Mouse (Mus musculus) embryonic facial prominence, embryonic 14.5 days (tissue): ENCODE results near the gene Lmx1a. TPM values are rescaled to one million over a fixed set of nuclear protein-coding genes. Genes with fewer than 3 reads are reported as not detected.

Source experiments
- ATAC-seq: fragments of 200-750 bp; cut with Nextera tagmentation; 2 replicates; pipeline ENCODE4 v1.8.0; 2017; ENCODE audit warnings: low read depth, moderate number of reproducible peaks, moderate TSS enrichment
- DNase-seq: peaks from one replicate; pipeline ENCODE4 v3.0.0-alpha.2; 2015; ENCODE audit warnings: low spot score
- H3K27ac ChIP-seq: fragments of 300-500 bp; sonication (generic); replicated peaks from 2 replicates; pipeline ENCODE4 v1.5.1; 2014; ENCODE audit warnings: low read depth, mild to moderate bottlenecking, low read length, moderate library complexity
- H3K27me3 ChIP-seq: fragments of 300-500 bp; sonication (generic); replicated peaks from 2 replicates; pipeline ENCODE4 v1.6.1; 2014; ENCODE audit warnings: low read length; ENCODE audit not compliant: control insufficient read depth, insufficient read depth
- H3K36me3 ChIP-seq: fragments of 300-500 bp; sonication (generic); 2 replicates; pipeline ENCODE4 v1.6.1; 2014; ENCODE audit warnings: low read length, mixed read lengths; ENCODE audit not compliant: control insufficient read depth, insufficient read depth
- H3K4me1 ChIP-seq: fragments of 300-500 bp; sonication (generic); 2 replicates; pipeline ENCODE4 v1.6.1; 2014; ENCODE audit warnings: antibody characterized with exemption, low read length; ENCODE audit not compliant: control insufficient read depth, insufficient read depth
- H3K4me2 ChIP-seq: fragments of 300-500 bp; sonication (generic); 2 replicates; pipeline ENCODE4 v1.6.1; 2014; ENCODE audit warnings: low read depth, mild to moderate bottlenecking, low read length, moderate library complexity, mixed read lengths
- H3K4me3 ChIP-seq: fragments of 300-500 bp; sonication (generic); 2 replicates; pipeline ENCODE4 v1.5.1; 2014; ENCODE audit warnings: low read depth, mild to moderate bottlenecking, low read length
- H3K9ac ChIP-seq: fragments of 300-500 bp; sonication (generic); 2 replicates; pipeline ENCODE4 v1.6.1; 2014; ENCODE audit warnings: low read depth, mild to moderate bottlenecking, low read length, moderate library complexity, mixed read lengths
- H3K9me3 ChIP-seq: fragments of 300-500 bp; sonication (generic); 2 replicates; pipeline ENCODE4 v1.6.1; 2016; ENCODE audit warnings: low read length; ENCODE audit not compliant: control insufficient read depth
- WGBS: fragments of 180-500 bp; shearing (Covaris S2); extraction: QIAGEN DNeasy Blood & Tissue Kit; methylation state at CpG from one replicate; pipeline ENCODE4 v1.1.7; 2014; 5-methylcytosine and 5-hydroxymethylcytosine counted together
- polyA plus RNA-seq: library from polyadenylated mRNA; unstranded; fragments of >200 nt; fragmentation: Nextera tagmentation; extraction: Ambion mirVana; gene quantifications from 2 replicates; pipeline ENCODE4 v1.2.1, GENCODE M21; 2014

Lmx1a gene
- polyA plus RNA-seq, 1 experiment from 2014 or later = 1.7 TPM

DNA sequence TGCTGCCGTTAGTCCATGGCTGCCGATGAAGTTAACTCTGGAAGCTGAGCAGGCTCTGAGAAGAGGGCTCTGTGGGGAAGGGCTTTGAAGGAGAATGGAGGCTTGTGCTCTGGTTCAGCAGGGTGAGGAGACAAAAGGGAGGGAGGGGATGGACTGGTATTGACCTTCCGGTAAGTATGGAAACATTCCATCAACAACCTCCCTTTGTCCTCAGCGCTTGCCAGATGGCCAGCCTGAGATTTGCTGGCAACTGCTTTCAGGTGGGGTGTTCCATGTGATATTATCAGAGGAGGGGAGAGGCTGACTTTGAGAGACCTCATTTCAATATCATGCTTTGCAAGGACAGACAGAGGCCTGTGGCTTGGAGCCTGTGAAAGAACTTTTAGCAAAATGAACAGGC, 165.8 kb downstream of the Lmx1a start:
- 49% methylated on average over 4 of the region's 4 CpGs for WGBS
- Histone ChIP-seq H3K4me3 (no peak overlapping the region), H3K36me3 (no peaks in the 10 kb centered on the region), H3K9ac (no peak overlapping the region), H3K27me3 (no peaks in the 10 kb centered on the region), H3K9me3 (no peaks in the 10 kb centered on the region), H3K27ac (no peak overlapping the region), H3K4me2 (no peak overlapping the region), H3K4me1 (no peaks in the 10 kb centered on the region)
- ATAC-seq = no peak
- no peak for DNase-seq

DNA sequence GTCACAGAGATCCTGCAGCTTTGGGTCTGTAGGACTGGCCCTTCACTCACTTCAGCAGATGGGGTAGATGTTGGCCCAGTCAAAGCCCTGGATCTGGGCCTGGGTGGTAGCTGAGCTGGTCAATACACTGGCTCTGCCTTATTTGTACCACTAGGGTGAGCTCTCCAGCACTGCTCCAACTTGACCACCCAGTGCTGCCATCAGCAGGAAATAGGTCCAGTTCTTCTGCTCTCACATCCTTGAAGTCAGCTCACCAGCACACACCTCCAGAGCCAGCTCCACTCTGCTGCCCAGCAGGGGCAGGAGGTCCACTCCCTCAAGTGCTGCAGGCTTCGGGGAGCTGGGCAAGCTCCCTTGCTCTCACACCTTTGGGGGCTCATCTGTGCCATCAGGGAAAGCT, 183.0 kb downstream of the Lmx1a start:
- WGBS = 100% methylated on average over 1 of the region's 1 CpGs
- Histone ChIP-seq H3K36me3 (no peaks in the 10 kb centered on the region), H3K4me3 (no peak overlapping the region), H3K4me1 (no peaks in the 10 kb centered on the region), H3K27me3 (no peaks in the 10 kb centered on the region), H3K4me2 (no peak overlapping the region), H3K9me3 (no peaks in the 10 kb centered on the region), H3K27ac (no peak overlapping the region), H3K9ac (no peak overlapping the region)
- ATAC-seq (no peak), DNase-seq (no peak)

DNA sequence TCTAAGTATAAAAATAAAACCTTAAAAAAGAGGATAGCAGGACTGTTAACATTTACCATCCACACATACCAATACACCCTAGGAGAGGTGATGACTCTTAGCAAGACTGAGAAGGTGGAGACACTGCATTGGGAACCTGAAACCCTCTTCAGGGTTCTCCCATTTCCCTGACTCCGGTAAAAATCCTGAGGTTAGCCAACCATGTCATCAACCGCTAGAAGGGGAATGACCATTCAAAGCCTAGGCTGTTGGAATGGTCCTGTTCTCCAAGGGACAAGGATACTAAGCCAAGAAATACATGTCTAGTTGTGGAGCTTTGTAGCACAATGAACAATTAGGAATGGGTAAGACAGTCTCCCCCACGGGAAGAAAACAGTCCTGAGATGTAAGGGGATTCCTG, 185.1 kb downstream of the Lmx1a start:
- no peak overlapping the region for H3K27ac ChIP-seq
- no peak overlapping the region for H3K9ac ChIP-seq
- WGBS = 50% methylated on average over 3 of the region's 3 CpGs
- H3K4me1 ChIP-seq = peaks cover 7% of the 10 kb centered on the region; the same call in 1 of the 2 replicates
- H3K4me3 ChIP-seq = no peak overlapping the region
- DNase-seq (no peak), ATAC-seq (no peak)
- no peaks in the 10 kb centered on the region for H3K27me3 ChIP-seq
- H3K9me3 ChIP-seq = no peaks in the 10 kb centered on the region
- H3K4me2 ChIP-seq = no peak overlapping the region
- H3K36me3 ChIP-seq = no peaks in the 10 kb centered on the region

DNA sequence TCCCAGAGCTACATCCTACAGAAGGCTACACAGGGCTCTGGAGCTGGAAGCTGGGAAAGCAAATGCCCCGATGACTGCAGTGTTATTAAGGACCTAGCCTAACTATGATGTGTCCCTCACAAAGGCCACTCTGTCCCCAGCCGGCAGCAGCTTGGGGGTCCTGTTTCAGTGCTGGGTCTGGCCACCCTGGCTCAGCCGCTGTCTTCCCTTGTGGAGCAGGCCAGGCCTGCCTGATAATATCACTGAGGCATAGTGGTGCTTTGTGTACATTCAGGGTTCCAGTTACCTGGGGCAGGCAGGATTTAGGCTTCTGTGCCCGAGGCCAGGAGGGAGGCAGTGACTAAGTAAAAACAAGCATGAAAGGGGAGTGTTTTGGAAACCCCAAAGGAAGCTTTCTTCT, 188.9 kb downstream of the Lmx1a start:
- ATAC-seq = peak; percentile 68

DNA sequence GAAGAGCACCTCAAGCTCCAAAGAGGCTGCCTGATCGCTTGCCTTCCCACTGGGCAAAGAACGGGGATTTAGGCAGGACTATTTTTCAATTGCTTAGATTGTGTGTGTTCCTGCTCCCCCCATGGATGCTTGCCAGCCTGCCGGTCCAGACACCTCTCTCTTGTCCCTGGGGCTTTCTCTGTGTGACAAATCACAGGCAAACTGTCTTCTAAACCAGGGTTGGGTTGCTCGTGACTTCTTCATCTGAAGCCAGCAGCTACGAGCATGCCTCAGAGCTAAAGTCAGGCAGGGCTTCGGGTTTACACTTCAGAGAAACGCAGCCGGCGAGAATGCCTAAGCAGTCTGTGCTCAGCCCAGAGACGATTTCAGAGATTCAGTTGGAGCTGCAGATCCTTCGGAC, 189.3 kb downstream of the Lmx1a start:
- peak; percentile 53; the same call in 1 of the 2 replicates for ATAC-seq
- WGBS = 43% methylated on average over 11 of the region's 11 CpGs
- H3K27ac ChIP-seq = no peak overlapping the region

More for the DNA sequence above, 188.9 kb downstream of the Lmx1a start:
- H3K27me3 ChIP-seq = no peaks in the 10 kb centered on the region
- H3K4me3 ChIP-seq = no peak overlapping the region
- H3K9ac ChIP-seq = no peak overlapping the region
- H3K9me3 ChIP-seq = no peaks in the 10 kb centered on the region
- H3K4me2 ChIP-seq = no peak overlapping the region
- H3K36me3 ChIP-seq = no peaks in the 10 kb centered on the region
- WGBS = 26% methylated on average over 4 of the region's 4 CpGs
- peak; percentile 52 for DNase-seq
- H3K4me1 ChIP-seq = peaks cover 7% of the 10 kb centered on the region; the same call in 1 of the 2 replicates
- H3K27ac ChIP-seq = no peak overlapping the region

DNA sequence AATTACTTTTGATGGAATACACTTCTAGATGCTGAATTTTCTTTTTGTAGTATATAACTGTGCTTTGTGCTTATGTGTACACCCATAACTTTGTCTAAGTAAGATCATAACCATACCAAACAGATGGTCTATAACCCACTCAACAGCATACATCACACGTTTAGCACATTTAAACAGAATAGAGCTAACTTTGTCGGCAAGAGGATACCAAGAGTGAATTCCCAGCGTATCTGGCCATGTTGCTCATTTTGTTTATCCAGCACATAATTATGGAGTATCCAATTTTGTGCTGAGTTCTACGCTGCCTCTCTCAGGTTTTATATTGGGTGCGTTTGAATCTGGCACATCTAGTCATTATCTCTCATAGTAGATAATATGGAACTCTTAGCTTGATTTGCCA, 196.7 kb downstream of the Lmx1a start:
- no peaks in the 10 kb centered on the region for H3K4me1 ChIP-seq
- 86% methylated on average over 5 of the region's 5 CpGs for WGBS

More for the DNA sequence above, 189.3 kb downstream of the Lmx1a start:
- Histone ChIP-seq H3K9ac (no peak overlapping the region), H3K36me3 (no peaks in the 10 kb centered on the region), H3K27me3 (no peaks in the 10 kb centered on the region), H3K4me1 (peaks cover 7% of the 10 kb centered on the region; the same call in 1 of the 2 replicates), H3K4me3 (no peak overlapping the region), H3K4me2 (no peak overlapping the region), H3K9me3 (no peaks in the 10 kb centered on the region)
- DNase-seq = peak; percentile 70

DNA sequence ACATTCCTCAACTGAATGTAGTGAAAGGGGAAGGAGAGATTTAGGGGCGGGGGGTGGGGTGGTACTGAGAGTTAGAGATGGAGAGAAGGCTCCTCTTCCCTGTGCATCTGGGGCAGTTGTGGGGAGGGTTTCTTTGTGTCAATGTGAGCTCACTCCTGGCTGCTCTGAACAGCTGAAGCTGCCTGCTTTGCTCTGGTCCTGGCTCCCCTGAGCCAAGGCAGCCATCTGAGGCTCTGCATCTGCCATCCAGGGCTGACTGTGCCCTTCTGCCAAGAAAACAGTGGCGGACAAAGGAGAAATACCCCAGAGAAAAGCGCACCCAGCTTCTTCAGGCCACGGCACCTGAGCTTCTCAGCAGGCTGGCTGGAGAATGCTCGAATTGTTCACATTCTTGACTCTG, 199.1 kb downstream of the Lmx1a start:
- H3K4me2 ChIP-seq = peak overlapping the region; percentile 52
- peak overlapping the region; percentile 21; the same call in 1 of the 2 replicates for H3K4me3 ChIP-seq
- H3K9me3 ChIP-seq = no peaks in the 10 kb centered on the region
- no peaks in the 10 kb centered on the region for H3K36me3 ChIP-seq
- DNase-seq = no peak
- no peaks in the 10 kb centered on the region; the same call in 1 of the 2 replicates for H3K27me3 ChIP-seq
- no peak overlapping the region for H3K27ac ChIP-seq
- WGBS = 59% methylated on average over 5 of the region's 5 CpGs
- peak; percentile 26; the same call in 1 of the 2 replicates for ATAC-seq
- 0 out of 2 replicates have a peak, but pooled peaks cover 3% of the 10 kb centered on the region for H3K4me1 ChIP-seq
- no peak overlapping the region for H3K9ac ChIP-seq

More for the DNA sequence above, 196.7 kb downstream of the Lmx1a start:
- H3K27me3 ChIP-seq = no peaks in the 10 kb centered on the region; the same call in 1 of the 2 replicates
- no peaks in the 10 kb centered on the region for H3K36me3 ChIP-seq
- DNase-seq (no peak), ATAC-seq (no peak)
- H3K4me3 ChIP-seq = no peak overlapping the region
- H3K9me3 ChIP-seq = no peaks in the 10 kb centered on the region
- H3K9ac ChIP-seq = no peak overlapping the region
- H3K4me2 ChIP-seq = no peak overlapping the region
- no peak overlapping the region for H3K27ac ChIP-seq

DNA sequence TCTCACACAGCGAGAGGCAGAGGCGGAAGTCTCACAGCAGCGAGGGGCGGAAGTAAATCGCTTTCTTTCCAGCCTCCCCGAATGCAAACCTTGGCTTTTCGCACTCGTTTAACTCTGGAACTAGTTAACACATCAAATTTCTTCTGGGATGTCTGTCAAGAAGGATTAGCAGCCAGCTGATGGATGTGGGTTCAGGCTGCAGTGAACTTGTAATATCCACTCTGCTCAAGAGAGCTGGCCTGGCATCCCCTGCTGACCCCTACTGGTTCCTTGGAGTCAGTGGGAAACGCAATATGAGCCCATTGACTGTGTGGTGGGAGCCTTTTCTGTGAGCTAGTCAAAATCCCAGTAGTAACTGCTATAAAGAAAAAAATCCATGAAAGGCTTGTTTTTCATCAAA, 199.8 kb downstream of the Lmx1a start:
- H3K4me2 ChIP-seq = peak overlapping the region; percentile 52
- H3K9ac ChIP-seq = peak overlapping the region; percentile 37
- DNase-seq (peak; percentile 67), ATAC-seq (peak; percentile 74; the same call in 1 of the 2 replicates)
- H3K9me3 ChIP-seq = no peaks in the 10 kb centered on the region
- peak overlapping the region; percentile 21 for H3K4me3 ChIP-seq
- no peak overlapping the region for H3K27ac ChIP-seq
- whole genome bisulfite sequencing = 12% methylated on average over 9 of the region's 9 CpGs
- H3K36me3 ChIP-seq = no peaks in the 10 kb centered on the region
- H3K27me3 ChIP-seq = no peaks in the 10 kb centered on the region; the same call in none of the 2 replicates
- H3K4me1 ChIP-seq = 0 out of 2 replicates have a peak, but pooled peaks cover 3% of the 10 kb centered on the region

DNA sequence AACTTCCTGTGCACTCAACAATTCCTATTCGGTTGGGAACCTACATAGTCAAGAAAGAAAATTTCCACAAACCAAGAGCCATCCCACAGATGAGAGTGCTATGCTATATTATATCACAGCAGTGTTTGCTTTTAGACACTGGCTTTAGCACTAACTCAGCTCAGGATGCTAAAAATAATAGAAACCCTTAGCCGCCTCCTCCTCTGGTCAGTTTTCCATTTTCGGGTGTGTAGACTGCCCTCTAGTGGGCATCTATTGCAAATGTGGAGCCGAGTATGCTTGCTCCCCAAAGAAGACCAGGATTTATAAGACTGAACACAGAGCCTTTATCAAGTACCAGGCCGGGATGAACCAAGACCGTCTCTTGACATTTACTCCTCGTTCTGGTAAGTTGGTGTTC, 207.2 kb downstream of the Lmx1a start:
- Histone ChIP-seq H3K4me2 (no peak overlapping the region), H3K27me3 (no peaks in the 10 kb centered on the region; the same call in none of the 2 replicates), H3K27ac (no peak overlapping the region), H3K4me3 (no peak overlapping the region), H3K9ac (no peak overlapping the region), H3K4me1 (0 out of 2 replicates have a peak, but pooled peaks cover 3% of the 10 kb centered on the region), H3K36me3 (no peaks in the 10 kb centered on the region), H3K9me3 (no peaks in the 10 kb centered on the region)
- peak; percentile 68 for DNase-seq
- ATAC-seq = peak; percentile 57; the same call in 1 of the 2 replicates
- 36% methylated on average over 7 of the region's 7 CpGs for WGBS
